Mouse (Mus musculus) midbrain, embryonic 14.5 days (tissue): ENCODE results near the gene Rspo1. TPM values are rescaled to one million over a fixed set of nuclear protein-coding genes. Genes with fewer than 3 reads are reported as not detected.

Experiments used
- ATAC-seq: fragments of 200-750 bp; cut with Nextera tagmentation; 2 replicates; pipeline ENCODE4 v1.8.0; 2017; ENCODE audit warnings: moderate number of reproducible peaks, moderate library complexity; ENCODE audit not compliant: low FRiP score, low TSS enrichment
- DNase-seq: peaks from one replicate; pipeline ENCODE4 v3.0.0-alpha.2; 2015
- H3K27ac ChIP-seq: fragments of 300-500 bp; sonication (generic); replicated peaks from 2 replicates; pipeline ENCODE4 v1.5.1; 2014; ENCODE audit warnings: mild to moderate bottlenecking, low read depth, low read length, moderate library complexity
- H3K27me3 ChIP-seq: fragments of 300-500 bp; sonication (generic); 2 replicates; pipeline ENCODE4 v1.6.1; 2014; ENCODE audit warnings: low read length, control low read depth, mixed read lengths; ENCODE audit not compliant: control insufficient read depth, insufficient read depth
- H3K36me3 ChIP-seq: fragments of 300-500 bp; sonication (generic); 2 replicates; pipeline ENCODE4 v1.6.1; 2014; ENCODE audit warnings: low read length, control low read depth; ENCODE audit not compliant: control insufficient read depth, insufficient read depth
- H3K4me1 ChIP-seq: fragments of 300-500 bp; sonication (generic); 2 replicates; pipeline ENCODE4 v1.6.1; 2014; ENCODE audit warnings: mild to moderate bottlenecking, antibody characterized with exemption, low read length, control low read depth; ENCODE audit not compliant: control insufficient read depth, insufficient read depth
- H3K4me2 ChIP-seq: fragments of 300-500 bp; sonication (generic); 2 replicates; pipeline ENCODE4 v1.6.1; 2014; ENCODE audit warnings: mild to moderate bottlenecking, low read length, moderate library complexity
- H3K4me3 ChIP-seq: fragments of 300-500 bp; sonication (generic); replicated peaks from 2 replicates; pipeline ENCODE4 v1.5.1; 2014; ENCODE audit warnings: low read depth, low read length
- H3K9ac ChIP-seq: fragments of 300-500 bp; sonication (generic); replicated peaks from 2 replicates; pipeline ENCODE4 v1.6.1; 2014; ENCODE audit warnings: mild to moderate bottlenecking, low read length, moderate library complexity
- H3K9me3 ChIP-seq: fragments of 300-500 bp; sonication (generic); 2 replicates; pipeline ENCODE4 v1.6.1; 2016; ENCODE audit warnings: low read length, control low read depth, mixed read lengths; ENCODE audit not compliant: control insufficient read depth
- WGBS: fragments of 180-500 bp; shearing (Covaris S2); extraction: QIAGEN DNeasy Blood & Tissue Kit; methylation state at CpG from one replicate; pipeline ENCODE4 v1.1.7; 2014; 5-methylcytosine and 5-hydroxymethylcytosine counted together
- polyA plus RNA-seq: library from polyadenylated mRNA; unstranded; fragments of >200 nt; fragmentation: Nextera tagmentation; extraction: Ambion mirVana; gene quantifications from 2 replicates; pipeline ENCODE4 v1.2.1, GENCODE M21; 2014

Gene Rspo1
- polyA plus RNA-seq, 1 experiment from 2014 or later: 3.2 TPM

- Histone ChIP-seq H3K4me3 (peak overlapping the region; percentile 32), H3K9ac (peak overlapping the region; percentile 36; the same call in 1 of the 2 replicates), H3K4me1 (peaks cover 14% of the 10 kb centered on the region; the same call in 1 of the 2 replicates), H3K36me3 (no peaks in the 10 kb centered on the region), H3K27ac (no peak overlapping the region), H3K9me3 (no peaks in the 10 kb centered on the region), H3K4me2 (peak overlapping the region; percentile 56), H3K27me3 (peaks cover 64% of the 10 kb centered on the region)
- ATAC-seq: no peak
- 4% methylated on average over 51 of the region's 51 CpGs for WGBS
- DNase-seq: no peak
These were observed 795 bp downstream of the Rspo1 start for GRCm38 (mm10) chr4:124986739-124987710.

DNA sequence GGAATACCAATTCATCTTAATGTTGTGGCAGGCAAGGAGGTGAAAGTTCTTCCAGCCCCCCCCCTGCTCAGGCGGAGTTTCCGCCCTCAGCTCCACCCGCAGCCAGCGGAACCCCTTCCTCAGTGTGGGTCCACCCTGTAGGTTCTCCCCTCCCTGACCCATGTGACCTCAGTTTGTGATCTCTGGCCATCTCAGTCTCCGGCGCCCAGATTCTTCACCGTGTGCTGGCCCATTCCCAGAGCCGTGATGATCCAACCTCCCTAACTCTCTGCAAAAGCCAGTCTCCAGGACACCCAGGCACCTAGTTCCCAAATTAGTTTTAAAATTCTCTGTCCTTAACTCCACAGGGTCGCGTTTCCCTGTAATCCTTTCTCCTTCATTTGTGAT is 1.5 kb downstream of the Rspo1 start:
- H3K9me3 ChIP-seq: no peaks in the 10 kb centered on the region
- no peak overlapping the region for H3K4me2 ChIP-seq
- 13% methylated on average over 10 of the region's 10 CpGs for WGBS
- DNase-seq: no peak
- no peak overlapping the region for H3K27ac ChIP-seq
- H3K4me1 ChIP-seq: peaks cover 14% of the 10 kb centered on the region; the same call in 1 of the 2 replicates
- no peaks in the 10 kb centered on the region for H3K36me3 ChIP-seq
- H3K4me3 ChIP-seq: no peak overlapping the region
- peaks cover 60% of the 10 kb centered on the region for H3K27me3 ChIP-seq
- no peak for ATAC-seq
- H3K9ac ChIP-seq: no peak overlapping the region

- DNase-seq (no peak), ATAC-seq (no peak)
- peaks cover 58% of the 10 kb centered on the region for H3K27me3 ChIP-seq
- no peaks in the 10 kb centered on the region for H3K36me3 ChIP-seq
- peaks cover 14% of the 10 kb centered on the region; the same call in 1 of the 2 replicates for H3K4me1 ChIP-seq
- WGBS: 23% methylated on average over 9 of the region's 9 CpGs
- H3K27ac ChIP-seq: no peak overlapping the region
- H3K9ac ChIP-seq: no peak overlapping the region
- H3K4me2 ChIP-seq: no peak overlapping the region
- no peaks in the 10 kb centered on the region for H3K9me3 ChIP-seq
- H3K4me3 ChIP-seq: no peak overlapping the region
These were observed 2.2 kb downstream of the Rspo1 start for GRCm38 (mm10) chr4:124988382-124988781.

- ATAC-seq (no peak), DNase-seq (no peak)
- H3K27ac ChIP-seq: no peak overlapping the region
- H3K4me3 ChIP-seq: no peak overlapping the region
- peaks cover 43% of the 10 kb centered on the region for H3K27me3 ChIP-seq
- H3K36me3 ChIP-seq: no peaks in the 10 kb centered on the region
- 3% methylated on average over 20 of the region's 20 CpGs for WGBS
- H3K9ac ChIP-seq: no peak overlapping the region
- H3K4me2 ChIP-seq: peak overlapping the region; percentile 37
- no peaks in the 10 kb centered on the region for H3K9me3 ChIP-seq
- peaks cover 14% of the 10 kb centered on the region; the same call in 1 of the 2 replicates for H3K4me1 ChIP-seq
These were observed 3.6 kb downstream of the Rspo1 start for GRCm38 (mm10) chr4:124989787-124990253.

GRCm38 (mm10) chr4:124990325-124990724 is 4.1 kb downstream of the Rspo1 start:
- Histone ChIP-seq H3K27ac (no peak overlapping the region), H3K9me3 (no peaks in the 10 kb centered on the region), H3K9ac (no peak overlapping the region), H3K36me3 (no peaks in the 10 kb centered on the region), H3K4me1 (peaks cover 14% of the 10 kb centered on the region; the same call in 1 of the 2 replicates), H3K27me3 (peaks cover 38% of the 10 kb centered on the region), H3K4me3 (no peak overlapping the region), H3K4me2 (peak overlapping the region; percentile 37)
- no peak for DNase-seq
- ATAC-seq: no peak
- WGBS: under 1% methylated on average over 7 of the region's 7 CpGs

- Histone ChIP-seq H3K4me2 (no peak overlapping the region), H3K4me1 (no peaks in the 10 kb centered on the region), H3K27me3 (no peaks in the 10 kb centered on the region), H3K9me3 (no peaks in the 10 kb centered on the region), H3K27ac (no peak overlapping the region), H3K9ac (no peak overlapping the region), H3K4me3 (no peak overlapping the region), H3K36me3 (no peaks in the 10 kb centered on the region)
- ATAC-seq (no peak), DNase-seq (no peak)
- WGBS: 86% methylated on average over 10 of the region's 10 CpGs
These were observed 11.4 kb downstream of the Rspo1 start for GRCm38 (mm10) chr4:124997479-124998147.

DNA sequence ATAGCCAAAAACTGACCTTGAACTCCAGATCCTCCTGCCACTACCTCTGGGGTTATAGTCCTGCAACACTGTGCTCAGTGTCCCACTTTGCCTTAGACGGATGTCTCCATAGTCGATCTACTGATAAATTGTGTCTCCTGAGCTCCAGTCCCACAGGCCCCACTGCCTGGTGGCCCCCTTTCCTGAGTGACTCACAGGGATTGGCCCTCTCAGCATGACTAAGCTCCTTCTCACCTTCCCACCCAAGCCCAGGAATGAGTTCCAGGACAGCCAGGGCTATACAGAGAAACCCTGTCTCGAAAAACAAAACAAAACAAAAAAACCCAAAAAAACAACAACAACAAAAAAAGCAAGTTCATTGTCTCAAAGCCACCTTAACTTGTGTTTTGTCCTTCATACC is 13.3 kb downstream of the Rspo1 start:
- Histone ChIP-seq H3K27ac (no peak overlapping the region), H3K4me3 (no peak overlapping the region), H3K9ac (no peak overlapping the region), H3K9me3 (no peaks in the 10 kb centered on the region), H3K36me3 (no peaks in the 10 kb centered on the region), H3K4me1 (no peaks in the 10 kb centered on the region), H3K4me2 (no peak overlapping the region), H3K27me3 (no peaks in the 10 kb centered on the region)
- ATAC-seq (no peak), DNase-seq (no peak)
- WGBS: 86% methylated on average over 3 of the region's 3 CpGs

DNA sequence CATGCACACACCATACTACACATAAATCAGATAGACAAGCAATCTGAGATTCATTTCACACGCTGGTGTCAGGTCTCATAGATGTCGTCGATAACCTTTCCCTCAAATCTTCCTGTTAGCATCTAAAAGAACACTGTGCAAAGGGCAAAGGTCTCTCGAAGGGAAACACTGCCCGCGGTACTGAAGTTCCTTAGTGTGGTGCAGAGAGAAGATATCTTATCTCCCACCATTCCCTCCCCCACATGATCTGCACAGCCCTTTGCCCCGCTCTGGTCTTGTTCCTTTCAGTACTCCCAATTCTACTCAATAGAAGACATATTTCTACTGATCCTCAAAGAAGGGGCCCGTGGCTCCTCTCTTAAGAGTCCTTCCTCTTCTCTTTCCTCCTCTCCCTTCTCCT is 16.7 kb downstream of the Rspo1 start:
- Histone ChIP-seq H3K27ac (no peak overlapping the region), H3K9ac (no peak overlapping the region), H3K27me3 (no peaks in the 10 kb centered on the region), H3K4me2 (no peak overlapping the region), H3K36me3 (no peaks in the 10 kb centered on the region), H3K4me1 (no peaks in the 10 kb centered on the region), H3K9me3 (no peaks in the 10 kb centered on the region), H3K4me3 (no peak overlapping the region)
- DNase-seq: no peak
- ATAC-seq: no peak
- 90% methylated on average over 8 of the region's 8 CpGs for WGBS
